Mouse (Mus musculus) stomach, postnatal 0 days (tissue): ENCODE results near the gene Ifnlr1.

Experiments
- CTCF ChIP-seq: IDR thresholded peaks from 2 replicates; pipeline ENCODE4 v1.5.1; 2016; ENCODE audit warnings: antibody characterized with exemption, low read depth, mild to moderate bottlenecking, moderate library complexity
- EP300 ChIP-seq: optimal IDR thresholded peaks from 2 replicates; pipeline ENCODE3; 2016; ENCODE audit warnings: antibody characterized with exemption

DNA sequence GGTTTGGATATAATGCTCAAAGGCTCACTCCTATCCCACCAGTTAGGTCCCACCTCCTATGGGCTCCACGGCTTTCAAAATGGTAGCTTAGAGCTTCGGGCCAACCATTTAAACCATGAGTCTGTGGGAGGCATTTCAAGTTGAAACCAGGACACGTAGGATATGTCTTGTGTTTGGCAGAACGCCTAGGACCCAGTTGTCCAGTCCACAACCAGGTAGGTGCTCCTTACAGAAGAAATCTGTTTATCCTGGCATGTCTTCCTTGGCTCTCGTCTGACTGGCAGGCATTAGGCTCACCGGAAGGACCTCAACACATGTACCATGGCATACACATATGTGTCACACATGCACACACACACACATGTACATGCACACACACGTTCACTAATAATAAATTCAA, 3.7 kb downstream of the Ifnlr1 start:
- TF ChIP-seq CTCF (no peak), EP300 (no peak)
